Mouse (Mus musculus): Measurements from ENCODE around the gene Elmsan1. TPM values are rescaled to one million over a fixed set of nuclear protein-coding genes. Genes with fewer than 3 reads are reported as not detected.

Gene Elmsan1
- total RNA-seq, 2 experiments from 2014 or later: 23.5 to 51.1 TPM

GRCm38 (mm10) chr12:84217508-84218131, 1.1 kb downstream of the Elmsan1 start:
- ATAC-seq (replicated peaks; ENCODE audit: low FRiP score, poor library complexity, severe bottlenecking): peak; percentile 41

GRCm38 (mm10) chr12:84217111-84217507, 1.6 kb downstream of the Elmsan1 start:
- ATAC-seq (replicated peaks; ENCODE audit: low FRiP score, poor library complexity, severe bottlenecking): peak; percentile 67

DNA sequence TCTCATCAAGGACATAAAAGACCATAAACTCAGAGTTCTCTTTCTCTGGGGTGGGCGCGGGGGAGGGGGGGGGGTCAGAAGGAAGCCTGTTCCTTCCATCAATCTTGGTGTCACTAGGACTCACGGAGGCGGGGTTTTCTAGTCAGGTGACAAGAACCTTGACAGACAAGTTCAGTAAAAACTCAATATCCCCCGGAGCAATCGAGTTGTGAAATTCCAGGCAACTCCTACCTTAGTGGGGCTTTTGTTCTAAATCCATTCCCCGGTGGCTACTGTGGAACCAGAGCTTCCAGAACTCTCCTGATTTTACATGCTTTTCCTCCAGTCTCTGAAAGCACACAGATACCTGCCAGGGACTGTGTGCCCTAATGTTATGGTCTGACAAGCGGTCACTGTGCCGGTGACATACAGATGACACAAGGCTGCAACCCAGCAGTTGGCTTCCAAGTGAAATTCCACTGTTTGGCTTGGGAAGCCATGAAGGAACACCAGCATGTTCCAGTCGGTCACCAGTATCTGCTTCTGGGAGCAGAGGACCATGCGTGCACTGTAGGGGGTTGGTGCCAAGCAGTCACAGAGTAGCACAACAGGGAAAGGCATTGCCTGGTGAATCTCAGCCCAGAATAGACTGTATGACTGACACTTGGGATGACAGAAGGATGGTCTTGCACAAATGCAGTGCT, 2.8 kb downstream of the Elmsan1 start:
- no peak for ATAC-seq (replicated peaks; ENCODE audit: low FRiP score, poor library complexity, severe bottlenecking)

DNA sequence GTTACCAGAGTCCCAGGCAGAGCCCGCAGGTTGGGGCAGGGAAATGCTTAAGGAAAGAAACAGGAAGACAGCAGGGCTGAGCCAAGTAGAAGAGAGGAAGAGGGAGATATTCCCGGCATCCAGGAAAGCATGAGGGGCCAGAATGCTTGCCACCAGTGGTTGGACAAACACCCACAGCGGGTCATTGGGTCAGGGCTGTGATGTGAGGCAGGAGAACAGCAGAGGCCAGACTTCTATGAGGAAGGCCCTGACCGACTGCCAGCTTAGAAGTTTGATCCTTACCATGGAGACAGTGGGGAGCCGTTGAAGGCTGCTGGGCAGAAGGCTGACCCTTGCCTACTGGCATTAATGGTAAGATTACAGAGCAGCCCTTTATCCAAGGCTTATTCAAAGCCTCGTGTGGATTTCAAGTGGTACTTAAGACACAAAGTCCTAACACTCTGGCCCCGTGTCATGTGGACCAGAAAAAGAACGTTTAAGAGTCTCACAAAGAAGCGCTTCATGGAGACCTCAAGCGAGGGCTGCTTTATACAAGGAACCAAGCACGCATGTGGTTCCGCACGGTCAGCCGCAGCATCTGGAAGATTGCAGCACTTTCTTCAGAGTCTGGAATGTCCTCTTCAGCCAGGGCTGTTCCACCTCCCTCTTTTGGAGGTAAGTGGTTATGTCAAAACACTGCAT, 4.0 kb downstream of the Elmsan1 start:
- no peak for ATAC-seq (replicated peaks; ENCODE audit: low FRiP score, poor library complexity, severe bottlenecking)

- ATAC-seq (replicated peaks; ENCODE audit: low FRiP score, poor library complexity, severe bottlenecking): no peak
Observed at GRCm38 (mm10) chr12:84212297-84212696, 6.4 kb downstream of the Elmsan1 start.

DNA sequence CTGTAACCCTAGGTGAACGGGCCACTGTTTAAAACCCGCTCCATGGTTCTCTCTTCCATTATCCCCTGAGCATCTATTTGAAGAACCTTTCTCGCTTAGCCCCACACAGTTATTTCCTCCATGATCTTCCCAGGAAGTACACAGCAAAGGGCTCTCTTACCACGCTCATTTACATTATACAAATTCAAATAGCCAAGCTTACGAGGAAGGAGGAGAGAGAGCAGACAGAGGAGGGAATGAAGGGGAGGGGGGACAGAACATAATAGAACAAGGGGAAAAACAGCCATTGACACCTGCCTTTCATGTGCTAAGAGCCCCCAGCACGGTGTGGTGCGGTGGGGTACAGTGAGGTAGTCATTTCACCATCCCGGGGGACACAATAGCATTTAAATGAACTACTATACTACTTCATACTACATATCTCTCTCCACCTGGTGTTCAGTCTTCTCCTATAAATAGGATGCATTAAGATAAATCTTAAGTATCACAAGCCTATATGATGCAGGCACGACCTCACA, 7.6 kb downstream of the Elmsan1 start:
- ATAC-seq (replicated peaks; ENCODE audit: low FRiP score, poor library complexity, severe bottlenecking): no peak

GRCm38 (mm10) chr12:84210288-84210687, 8.4 kb downstream of the Elmsan1 start:
- no peak for ATAC-seq (replicated peaks; ENCODE audit: low FRiP score, poor library complexity, severe bottlenecking)

- no peak for ATAC-seq (replicated peaks; ENCODE audit: low FRiP score, poor library complexity, severe bottlenecking)
Observed at GRCm38 (mm10) chr12:84209093-84209492, 9.6 kb downstream of the Elmsan1 start.

DNA sequence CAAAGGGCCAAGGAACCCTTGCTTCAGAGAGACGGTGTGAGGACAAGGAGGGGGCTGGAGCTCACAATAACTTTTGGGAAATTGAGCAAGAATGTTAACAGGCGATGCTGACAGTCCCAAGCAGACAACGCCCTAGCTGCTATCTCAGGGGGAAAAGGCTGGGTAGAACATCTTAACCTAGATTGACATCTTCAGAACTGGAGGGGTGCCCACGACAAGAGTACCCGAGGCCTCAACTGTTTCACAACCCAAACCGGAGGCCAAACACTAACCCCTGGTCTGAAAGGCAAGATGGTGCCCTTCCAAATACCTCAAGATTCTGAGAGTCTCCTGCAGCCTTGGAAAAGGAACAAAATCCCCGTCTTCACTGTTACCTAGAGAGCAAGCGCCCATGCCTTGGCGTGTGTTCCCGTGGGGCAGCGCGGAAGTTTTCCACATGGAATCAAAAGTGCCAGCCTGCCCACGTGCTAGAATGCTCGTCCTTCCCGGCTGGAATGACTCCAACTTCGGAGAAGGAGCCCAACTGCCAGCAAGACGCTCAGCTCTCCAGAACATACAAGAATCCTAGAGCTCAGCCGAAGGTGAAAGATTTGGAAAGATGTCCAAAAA, 11.4 kb downstream of the Elmsan1 start:
- no peak for ATAC-seq (replicated peaks; ENCODE audit: low FRiP score, poor library complexity, severe bottlenecking)

GRCm38 (mm10) chr12:84206525-84206924, 12.2 kb downstream of the Elmsan1 start:
- ATAC-seq (replicated peaks; ENCODE audit: low FRiP score, poor library complexity, severe bottlenecking): no peak

- 0 out of 2 replicates have a peak, but pooled peaks have one; percentile 18 for ATAC-seq (replicated peaks; ENCODE audit: low FRiP score, poor library complexity, severe bottlenecking)
Observed at GRCm38 (mm10) chr12:84205659-84206185, 13.0 kb downstream of the Elmsan1 start.

GRCm38 (mm10) chr12:84204662-84205061, 14.0 kb downstream of the Elmsan1 start:
- peak; percentile 68 for ATAC-seq (replicated peaks; ENCODE audit: low FRiP score, poor library complexity, severe bottlenecking)

- peak; percentile 78 for ATAC-seq (replicated peaks; ENCODE audit: low FRiP score, poor library complexity, severe bottlenecking)
Observed at GRCm38 (mm10) chr12:84203778-84204216, 14.9 kb downstream of the Elmsan1 start.

- peak; percentile 71 for ATAC-seq (replicated peaks; ENCODE audit: low FRiP score, poor library complexity, severe bottlenecking)
Observed at GRCm38 (mm10) chr12:84203170-84203777, 15.4 kb downstream of the Elmsan1 start.

DNA sequence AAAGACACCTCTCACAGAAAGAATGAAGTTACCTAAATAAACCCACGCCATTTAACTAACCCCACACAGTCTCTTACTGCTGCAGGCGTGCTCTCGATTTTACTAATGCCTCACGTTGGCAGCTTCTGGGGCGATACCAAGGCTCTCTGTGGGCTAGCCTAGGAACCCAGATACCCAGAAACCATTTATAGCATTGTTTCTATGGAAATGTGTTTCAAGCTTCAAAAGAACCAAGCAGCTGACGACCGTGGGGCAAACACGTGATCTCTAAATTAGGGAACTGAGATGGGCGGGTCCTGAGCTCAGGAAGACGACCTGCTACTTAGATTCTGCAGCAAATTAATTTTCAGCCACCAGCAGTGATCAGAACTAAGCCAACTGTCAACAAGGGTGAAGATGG, 16.1 kb downstream of the Elmsan1 start:
- ATAC-seq (replicated peaks; ENCODE audit: low FRiP score, poor library complexity, severe bottlenecking): no peak

- ATAC-seq (replicated peaks; ENCODE audit: low FRiP score, poor library complexity, severe bottlenecking): no peak
Observed at GRCm38 (mm10) chr12:84201686-84202484, 16.8 kb downstream of the Elmsan1 start.

- ATAC-seq (replicated peaks; ENCODE audit: low FRiP score, poor library complexity, severe bottlenecking): no peak
Observed at GRCm38 (mm10) chr12:84201222-84201621, 17.5 kb downstream of the Elmsan1 start.

DNA sequence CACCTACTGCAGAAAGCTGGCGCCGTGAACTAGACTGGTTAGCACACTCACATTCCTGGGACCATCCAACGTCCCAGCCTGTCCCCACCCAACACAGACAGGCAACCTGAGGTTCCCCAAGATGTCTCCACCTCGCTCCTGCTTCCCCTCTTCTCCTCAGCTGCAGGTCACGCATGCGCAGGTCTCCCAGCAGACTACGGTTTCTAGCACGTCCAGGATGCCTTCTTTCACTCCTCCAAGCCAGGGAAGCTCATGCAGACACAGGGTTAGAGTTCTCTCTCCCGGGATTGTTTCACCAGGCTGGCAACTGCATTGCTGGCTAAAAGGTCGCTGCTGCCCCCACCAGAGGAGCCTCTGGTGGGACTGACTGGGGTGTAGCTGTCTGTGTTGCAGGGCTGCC, 19.8 kb downstream of the Elmsan1 start:
- ATAC-seq (replicated peaks; ENCODE audit: low FRiP score, poor library complexity, severe bottlenecking): no peak

Measured in erythroid progenitor cell, adult 5-6 weeks (primary cell).